Mouse (Mus musculus): Measurements from ENCODE around the gene Mb21d2.

The Mb21d2 gene

DNA sequence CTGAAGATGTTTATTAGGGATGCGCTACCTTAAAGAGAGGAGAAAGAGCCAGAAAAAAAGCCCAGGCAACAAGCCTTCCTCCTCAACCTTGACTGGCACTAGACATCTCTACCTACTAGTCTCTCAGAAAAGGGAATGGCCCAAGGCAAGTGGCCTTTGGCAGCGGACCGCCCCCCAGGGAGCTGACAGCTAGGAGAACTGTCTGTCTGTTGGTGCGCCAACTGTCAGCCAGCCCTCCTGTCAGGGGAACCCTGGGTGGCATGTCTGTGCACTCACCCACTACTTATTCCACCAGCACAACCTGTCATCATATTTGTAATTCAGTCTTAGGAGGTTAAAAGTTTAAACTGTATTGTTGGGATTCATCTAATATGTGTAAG is 30.3 kb downstream of the Mb21d2 start:
- DNase-seq: no peak

DNA sequence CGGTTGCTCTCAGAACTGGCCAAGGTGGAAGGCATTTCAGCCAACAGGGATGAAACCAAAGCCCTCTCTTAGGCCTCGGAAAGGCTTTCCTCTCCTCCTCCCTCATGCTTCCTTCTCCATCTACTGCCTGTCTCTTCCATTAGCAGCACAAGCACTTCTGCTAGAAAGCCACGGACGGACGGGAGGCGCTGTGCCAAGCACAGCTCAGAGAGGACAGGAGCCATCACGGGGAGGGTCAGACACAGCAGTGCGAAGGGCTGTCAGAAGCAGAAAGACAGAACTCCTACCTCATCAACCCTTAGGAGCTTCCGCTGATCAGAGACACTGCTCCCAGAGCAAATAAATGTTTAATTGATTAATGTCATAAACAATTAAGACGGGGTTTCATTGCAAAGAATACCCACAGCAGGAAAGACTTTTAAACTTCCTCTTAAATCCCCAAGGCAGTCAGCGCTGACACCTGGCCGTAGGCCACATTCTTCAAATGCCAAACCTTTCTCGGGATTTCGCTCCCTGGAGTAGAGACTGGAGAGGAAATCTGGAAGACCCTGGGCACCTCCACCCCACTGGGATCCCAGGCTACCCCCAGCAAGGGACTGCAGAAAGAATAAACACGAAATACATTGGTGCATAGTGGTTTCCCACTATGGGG is 30.8 kb downstream of the Mb21d2 start:
- DNase-seq: no peak

- DNase-seq: no peak
Measured at GRCm38 (mm10) chr16:28896571-28896970, 32.9 kb downstream of the Mb21d2 start.

DNA sequence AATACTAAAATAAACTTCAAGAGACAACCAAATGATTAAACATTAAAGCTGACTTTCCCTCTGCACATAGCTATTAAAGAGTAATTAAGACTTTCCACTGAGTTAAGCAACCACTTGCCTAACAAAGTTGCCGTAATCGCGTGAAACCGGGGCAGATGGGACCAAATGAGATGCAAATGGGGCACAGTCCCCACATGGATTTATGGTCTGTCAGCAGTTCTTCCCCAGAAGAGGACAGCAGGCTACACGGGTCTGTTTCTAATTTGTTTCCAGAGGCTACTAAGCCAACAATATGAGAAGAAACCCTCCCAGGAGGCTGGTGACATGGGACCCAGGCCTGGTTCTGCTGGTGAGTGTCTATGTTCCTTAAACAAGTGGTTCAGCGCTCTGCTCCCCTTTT is 34.6 kb downstream of the Mb21d2 start:
- DNase-seq: no peak

- DNase-seq: no peak
Measured at GRCm38 (mm10) chr16:28893266-28893665, 36.2 kb downstream of the Mb21d2 start.

DNA sequence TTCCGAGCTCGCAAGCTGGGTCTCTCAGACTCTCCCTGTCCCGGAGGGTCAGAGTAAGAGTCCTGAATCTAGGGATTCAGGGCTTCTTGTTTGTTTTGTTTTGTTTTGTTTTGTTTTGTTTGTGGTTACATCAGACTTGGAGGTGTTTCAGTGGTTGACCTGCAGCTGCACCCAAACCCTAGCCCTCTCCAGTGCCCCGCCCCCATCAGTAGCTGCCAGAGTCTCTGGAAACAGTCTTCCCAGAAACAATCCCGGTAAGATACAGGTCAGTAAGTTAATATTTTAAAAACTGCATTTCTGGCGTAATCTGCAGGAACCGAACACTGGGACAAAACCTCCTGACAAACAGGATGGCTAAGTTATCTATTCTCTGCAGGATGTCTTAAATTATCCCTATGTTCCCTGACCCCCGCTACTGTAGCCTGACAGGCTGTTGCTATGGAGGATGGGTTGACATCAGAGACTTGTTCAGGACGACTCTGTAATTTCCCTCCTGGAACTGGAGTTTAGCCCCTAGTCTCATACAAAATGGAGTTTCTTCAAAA is 43.2 kb downstream of the Mb21d2 start:
- no peak for DNase-seq

DNA sequence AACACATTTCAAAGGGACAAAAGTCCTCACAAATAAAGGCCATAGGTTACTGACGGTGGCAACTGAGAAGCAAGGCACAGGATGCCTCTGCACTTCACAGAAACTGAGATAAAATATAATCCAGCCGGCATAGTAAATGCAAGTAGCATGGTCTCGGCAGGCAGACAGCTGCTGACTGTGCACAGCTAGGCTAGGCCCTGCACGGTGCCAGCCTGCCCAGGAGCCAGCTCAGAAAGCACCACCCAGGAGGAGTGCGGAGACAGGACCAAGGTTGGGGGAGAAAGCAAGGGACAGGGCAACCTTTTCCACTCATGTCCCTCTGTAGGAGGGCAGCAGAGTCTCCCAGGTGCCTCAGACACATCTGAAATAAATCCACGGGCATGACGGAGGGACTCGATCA is 44.0 kb downstream of the Mb21d2 start:
- no peak for DNase-seq

DNA sequence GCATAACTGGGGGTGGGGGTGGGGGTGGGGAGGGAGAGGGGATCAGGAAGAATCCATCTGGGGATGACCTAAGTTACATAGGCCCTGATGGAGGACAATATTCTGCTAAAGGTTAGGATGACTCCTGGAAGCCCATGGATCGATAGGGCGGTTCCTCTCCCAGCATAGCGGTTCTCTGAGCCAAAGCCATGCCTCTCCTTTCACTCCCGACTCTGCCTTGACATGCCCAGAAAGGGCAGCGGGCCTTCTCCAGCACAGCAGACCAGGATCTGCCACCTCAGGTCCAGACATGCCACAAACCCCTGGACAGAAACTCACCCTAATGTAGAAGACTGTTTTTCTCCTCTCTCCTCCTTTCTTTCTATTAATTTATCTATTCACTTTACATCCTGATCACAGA is 44.8 kb downstream of the Mb21d2 start:
- no peak for DNase-seq

GRCm38 (mm10) chr16:28883649-28884048 is 45.8 kb downstream of the Mb21d2 start:
- no peak for DNase-seq

- no peak for DNase-seq
Measured at GRCm38 (mm10) chr16:28882687-28883428, 46.6 kb downstream of the Mb21d2 start.

DNA sequence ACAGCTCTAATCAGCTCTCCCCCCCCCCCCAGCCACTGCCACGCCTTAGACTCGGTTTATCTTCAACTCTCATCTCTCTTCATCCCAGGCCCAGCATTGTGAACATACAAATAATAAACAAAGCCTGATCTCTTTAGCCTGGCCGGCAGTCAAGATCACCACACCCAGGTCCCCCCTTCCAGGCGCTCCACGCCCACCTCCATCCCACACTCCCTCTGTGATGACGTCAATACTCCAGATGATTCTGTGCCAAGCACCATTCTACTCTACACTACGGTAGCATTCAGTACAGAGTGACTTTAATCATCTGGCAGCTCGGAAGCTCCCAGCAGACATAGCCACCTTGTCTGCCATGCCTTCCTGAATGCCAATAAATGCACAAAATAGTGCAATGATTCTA is 47.7 kb downstream of the Mb21d2 start:
- no peak for DNase-seq

DNA sequence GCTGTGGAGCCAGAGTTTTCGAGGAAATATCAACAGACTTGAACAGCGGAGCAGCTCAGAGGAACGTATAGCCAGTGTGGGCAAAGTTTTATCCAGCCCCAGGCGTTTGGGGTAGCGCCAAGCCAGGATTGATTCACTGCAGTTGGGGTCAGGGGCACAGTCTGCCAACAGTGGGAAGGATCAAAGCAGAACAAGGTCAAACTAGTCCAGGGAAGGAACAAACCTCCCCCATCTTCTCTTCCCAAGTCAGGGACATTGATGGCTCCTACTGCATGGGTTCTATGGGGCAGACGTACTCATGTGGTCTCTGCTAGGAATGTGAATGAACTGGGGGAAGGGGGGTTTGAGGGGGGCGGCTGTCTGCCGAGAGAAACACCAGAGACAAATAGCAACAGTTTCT is 48.7 kb downstream of the Mb21d2 start:
- DNase-seq: no peak

- no peak for DNase-seq
Measured at GRCm38 (mm10) chr16:28880307-28880681, 49.2 kb downstream of the Mb21d2 start.

GRCm38 (mm10) chr16:28879636-28880306 is 49.7 kb downstream of the Mb21d2 start:
- DNase-seq: no peak

GRCm38 (mm10) chr16:28877162-28877662 is 52.3 kb downstream of the Mb21d2 start:
- DNase-seq: no peak

GRCm38 (mm10) chr16:28873404-28873895 is 56.0 kb downstream of the Mb21d2 start:
- DNase-seq: no peak

DNA sequence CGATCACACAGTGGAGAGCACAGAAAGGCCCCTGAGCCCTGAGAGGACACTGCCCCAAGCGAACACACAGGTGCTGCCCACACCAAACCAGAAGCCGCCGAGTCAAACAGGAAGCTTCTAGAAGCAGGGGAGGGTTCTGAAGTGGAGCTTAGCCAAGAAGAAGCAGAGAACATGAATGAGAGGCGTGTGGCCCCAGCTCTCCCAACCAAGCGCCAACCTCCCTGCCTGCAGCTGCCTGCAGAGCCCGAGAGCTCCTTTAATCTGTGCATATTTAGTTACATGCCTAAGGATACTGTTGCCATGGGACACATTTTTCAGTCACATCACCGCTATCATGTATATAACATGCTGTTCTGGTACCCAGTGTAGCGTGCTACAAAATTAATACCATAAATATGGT is 58.6 kb downstream of the Mb21d2 start:
- DNase-seq: no peak

DNA sequence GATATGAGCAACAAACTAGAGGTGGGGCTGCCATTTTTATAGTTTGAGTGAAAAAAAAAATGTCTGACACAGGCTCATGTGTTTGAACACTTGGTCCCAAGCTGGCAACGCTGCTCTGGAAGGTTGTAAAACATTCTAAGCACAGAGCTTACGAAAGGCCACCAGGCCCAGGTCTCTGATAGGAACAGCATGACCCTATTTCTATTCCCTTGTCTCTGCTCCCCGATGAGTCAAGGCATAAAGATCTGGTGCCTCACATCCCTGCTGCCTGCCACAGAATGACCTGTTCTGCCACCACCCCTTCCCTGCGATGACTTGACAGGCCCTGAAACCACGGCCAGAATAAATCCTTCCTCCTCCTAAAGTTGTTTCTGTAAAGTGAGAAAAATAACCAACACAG is 59.0 kb downstream of the Mb21d2 start:
- DNase-seq: no peak

DNA sequence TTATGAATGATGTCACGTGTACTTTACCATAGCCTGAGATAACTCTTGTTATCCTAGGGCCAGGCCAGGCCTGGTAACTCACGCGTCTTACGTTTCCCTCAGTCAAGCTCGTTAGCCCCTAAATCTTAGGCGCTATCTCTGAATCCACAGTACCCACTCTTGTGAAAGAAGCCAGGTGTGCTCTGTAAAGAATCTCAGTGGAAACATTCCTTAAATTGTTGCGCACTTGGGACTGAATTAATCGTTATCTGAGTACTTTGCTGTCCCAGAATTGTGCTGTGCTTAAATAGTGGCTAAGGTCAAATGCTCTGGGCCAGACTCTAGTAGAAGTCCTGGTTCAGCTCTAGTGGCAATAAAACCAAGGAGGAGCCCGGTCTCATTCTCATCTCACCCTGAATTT is 60.6 kb downstream of the Mb21d2 start:
- no peak for DNase-seq

- no peak for DNase-seq
Measured at GRCm38 (mm10) chr16:28866584-28867295, 62.7 kb downstream of the Mb21d2 start.

DNA sequence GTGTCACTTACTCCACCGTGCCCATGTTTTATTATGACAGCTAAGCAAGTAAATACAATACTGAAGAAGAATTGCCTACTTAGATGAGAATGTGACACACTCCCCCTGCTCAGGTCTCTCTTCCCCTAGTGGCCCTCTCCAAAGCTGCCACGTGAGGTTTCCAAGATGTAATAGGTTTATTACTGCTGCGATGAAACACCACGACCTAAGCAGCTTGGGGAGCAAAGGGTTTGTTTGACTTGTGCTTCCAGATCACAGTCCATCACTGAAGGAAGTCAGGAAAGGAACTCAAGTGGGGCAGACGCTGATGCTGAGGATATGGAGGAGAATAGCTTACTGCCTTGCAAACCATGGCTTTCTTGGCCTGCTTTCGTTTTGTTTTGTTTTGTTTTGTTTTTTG is 65.9 kb downstream of the Mb21d2 start:
- no peak for DNase-seq

DNA sequence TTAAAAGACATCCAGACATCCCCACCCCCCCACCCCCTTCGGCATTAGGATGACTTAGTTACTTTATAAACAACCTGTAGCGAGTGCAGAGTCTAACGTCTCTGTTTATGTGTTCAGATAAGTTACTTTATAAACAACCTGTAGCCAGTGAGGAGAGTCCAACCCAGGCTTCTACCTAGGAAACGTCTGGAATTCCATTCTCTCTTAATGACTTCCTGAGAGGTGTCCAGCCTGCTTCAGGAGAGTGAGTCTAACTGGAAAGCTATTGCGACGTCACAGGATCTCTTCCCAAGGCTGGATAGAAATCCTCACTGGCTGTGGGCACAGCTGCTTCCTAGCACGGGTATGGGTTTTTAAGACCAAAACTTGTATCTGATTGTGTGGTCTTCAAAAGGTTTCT is 67.4 kb downstream of the Mb21d2 start:
- no peak for DNase-seq

DNA sequence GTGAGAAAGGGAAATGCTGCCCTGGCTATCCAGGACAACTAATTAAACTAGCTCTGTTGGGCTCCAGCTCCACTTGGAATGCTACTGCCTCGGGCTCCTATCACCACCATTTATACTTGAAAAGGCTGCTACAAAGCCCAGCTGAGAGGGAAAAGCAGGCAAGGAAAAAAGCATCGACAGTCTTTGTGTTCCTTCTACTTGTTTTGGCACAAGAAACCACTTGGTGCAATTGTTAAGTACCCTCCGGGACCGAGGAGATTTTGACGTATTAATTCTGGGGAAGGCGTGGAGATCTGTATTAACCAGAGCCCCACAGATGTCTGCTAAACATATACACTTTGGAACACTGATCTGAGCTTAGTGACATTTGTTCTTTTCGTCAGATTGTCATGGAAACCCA is 69.8 kb downstream of the Mb21d2 start:
- DNase-seq: no peak

All from thymus, postnatal 14 days (tissue).